Mouse (Mus musculus) CD4-positive, CD25-positive, alpha-beta regulatory T cell, adult 2 months (primary cell): Measurements from ENCODE around the gene Gtf2f2.
A peak's percentile ranks its signal among the peaks of the same experiment; 100 is the strongest.

Source experiments
- DNase-seq: peaks from one replicate; pipeline ENCODE4 v3.0.0-alpha.2; 2012; ENCODE audit warnings: low read depth, low spot score

The Gtf2f2 gene

DNA sequence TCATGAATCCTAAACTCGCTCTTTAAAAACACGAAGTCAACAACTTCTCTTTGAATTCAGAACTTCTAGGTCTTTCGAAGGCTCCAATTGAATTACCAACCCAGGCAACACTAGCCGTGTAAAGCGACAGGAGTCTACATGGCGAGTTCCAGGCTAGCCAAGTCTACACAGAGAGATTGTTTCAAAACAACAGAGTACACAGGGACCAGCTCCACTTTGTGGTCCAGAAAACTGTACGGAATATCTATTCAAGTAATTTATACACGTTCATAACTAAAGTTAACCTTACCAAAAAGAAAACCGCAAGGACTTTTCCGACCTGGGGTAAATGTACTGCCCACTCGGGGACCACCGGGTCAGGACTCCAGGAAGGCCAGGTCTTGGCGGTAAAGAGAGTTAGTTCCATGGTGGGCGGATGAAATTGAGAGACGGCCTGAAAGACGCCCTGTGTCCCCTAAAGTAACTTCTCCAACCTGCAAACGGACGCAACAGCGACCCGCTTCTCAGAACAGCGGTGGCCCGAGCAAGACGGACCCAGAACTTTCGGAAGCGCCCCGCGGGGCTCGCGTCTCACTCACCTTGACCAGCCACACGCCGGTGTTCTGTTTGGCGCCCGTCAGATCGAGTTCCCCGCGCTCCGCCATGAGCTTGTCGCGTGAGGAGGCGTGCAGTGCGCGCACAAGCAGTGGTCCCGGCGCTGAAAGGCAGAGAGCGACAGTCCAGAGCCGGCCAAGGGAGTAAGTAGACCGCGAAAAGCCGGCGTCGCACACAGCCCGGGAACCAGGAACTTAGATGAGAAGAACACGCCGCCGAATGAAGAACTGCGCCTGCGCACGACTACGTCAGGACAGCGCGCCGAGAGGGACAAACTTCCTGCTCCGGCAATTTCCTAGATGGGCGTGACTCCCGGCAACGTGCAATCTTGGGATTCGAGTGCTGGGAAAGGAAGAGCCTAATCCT, at the start of gene Gtf2f2:
Gene Gtf2f2 (minus strand): TSS at position 764 of the 960 bp plus-strand sequence.
- DNase-seq, result peak; percentile 95

DNA sequence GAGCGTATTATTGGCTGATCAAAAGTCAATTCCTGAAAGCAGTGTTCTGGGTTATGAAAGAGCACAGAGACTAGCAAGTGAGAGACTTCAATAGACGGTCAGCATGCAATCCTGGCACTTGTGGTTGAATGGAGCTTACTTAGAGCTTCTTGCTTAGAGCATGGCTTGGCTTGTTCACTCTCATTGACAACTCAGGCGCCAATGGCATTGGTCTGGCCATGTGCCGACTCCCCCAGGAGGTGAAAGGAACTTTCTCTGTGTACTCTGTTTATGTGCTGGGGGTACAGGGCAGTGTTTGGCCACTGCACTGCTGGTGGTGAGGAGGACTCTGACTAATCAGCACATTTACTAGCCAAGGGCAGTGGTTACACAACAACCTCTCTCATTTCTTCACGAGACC, 48.8 kb upstream of the Gtf2f2 start:
- no peak for DNase-seq

DNA sequence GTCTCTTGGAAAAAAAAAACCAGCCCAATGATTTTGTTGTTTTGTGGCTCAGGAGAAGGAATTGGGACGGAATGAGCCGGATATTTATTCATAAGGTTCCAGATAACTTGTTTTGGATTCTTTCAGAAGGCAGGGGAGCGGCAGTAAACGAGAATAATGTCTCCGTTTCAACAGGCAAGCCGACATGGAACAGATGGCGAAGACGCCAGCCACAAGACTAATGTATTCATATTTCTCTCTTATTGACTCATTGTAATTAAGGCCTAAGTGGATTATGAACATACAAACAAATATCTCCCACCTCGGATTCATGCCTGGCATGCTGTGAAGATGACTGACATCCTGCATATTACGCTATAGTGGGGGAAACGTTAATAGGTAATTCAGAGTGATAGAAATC, 43.1 kb upstream of the Gtf2f2 start:
- DNase-seq, result no peak

DNA sequence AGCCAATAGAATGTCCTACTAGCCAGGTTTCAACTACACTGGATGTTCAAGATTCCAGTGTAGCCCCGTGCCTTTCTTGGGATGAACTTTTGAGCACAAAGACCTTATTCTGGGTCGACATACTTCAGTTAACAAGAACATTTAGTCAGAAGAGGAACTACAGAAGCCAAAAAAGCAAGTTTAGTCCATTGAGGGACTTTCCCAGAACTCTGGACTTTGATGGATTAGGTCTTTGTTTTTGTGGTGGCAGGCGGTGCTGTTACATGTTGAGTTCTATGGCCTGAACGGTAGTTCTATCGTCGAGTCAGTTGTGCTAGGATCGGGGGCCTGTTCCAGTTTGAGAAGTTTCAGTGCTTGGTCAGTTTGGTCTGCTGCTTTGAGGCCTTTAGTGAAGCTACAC, 41.3 kb upstream of the Gtf2f2 start:
- no peak for DNase-seq

DNA sequence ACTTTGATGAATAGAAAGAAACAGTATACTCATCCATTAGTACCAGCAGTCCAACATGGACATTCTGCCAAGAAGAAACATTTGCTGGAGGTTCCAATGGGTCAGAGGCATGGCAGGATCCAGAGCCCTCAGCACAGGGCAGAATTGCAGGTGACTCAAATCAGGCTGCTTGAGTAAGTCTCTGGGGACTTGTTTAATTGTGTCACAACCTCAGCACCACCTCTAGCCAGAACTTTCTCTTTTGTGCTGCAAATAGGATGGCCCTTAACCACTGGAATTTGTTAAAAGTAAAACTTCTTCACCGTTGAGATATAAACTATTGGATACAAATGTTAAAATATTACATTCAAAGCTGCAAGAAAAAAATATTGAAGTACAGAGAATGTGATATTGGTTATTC, 35.1 kb upstream of the Gtf2f2 start:
- DNase-seq, result no peak

DNA sequence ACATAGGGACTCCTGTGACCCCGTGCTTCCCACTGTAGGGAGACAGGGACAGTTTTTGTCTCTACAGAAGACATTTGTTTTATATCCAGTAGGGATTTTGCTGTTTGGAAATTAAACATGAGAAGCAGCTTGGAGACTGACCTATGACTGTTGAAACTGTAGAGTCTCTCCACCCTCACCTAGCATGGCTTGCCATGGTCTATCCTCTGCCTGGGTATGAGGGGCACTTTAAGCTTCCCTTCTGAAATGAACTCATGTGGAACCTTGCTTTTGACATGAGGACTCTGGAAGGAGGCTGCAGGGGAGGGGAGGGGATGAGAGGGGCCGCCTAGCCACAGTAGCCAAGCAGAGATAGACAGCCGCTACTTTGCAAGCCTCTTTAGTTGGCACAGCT, 33.5 kb upstream of the Gtf2f2 start:
- no peak for DNase-seq

DNA sequence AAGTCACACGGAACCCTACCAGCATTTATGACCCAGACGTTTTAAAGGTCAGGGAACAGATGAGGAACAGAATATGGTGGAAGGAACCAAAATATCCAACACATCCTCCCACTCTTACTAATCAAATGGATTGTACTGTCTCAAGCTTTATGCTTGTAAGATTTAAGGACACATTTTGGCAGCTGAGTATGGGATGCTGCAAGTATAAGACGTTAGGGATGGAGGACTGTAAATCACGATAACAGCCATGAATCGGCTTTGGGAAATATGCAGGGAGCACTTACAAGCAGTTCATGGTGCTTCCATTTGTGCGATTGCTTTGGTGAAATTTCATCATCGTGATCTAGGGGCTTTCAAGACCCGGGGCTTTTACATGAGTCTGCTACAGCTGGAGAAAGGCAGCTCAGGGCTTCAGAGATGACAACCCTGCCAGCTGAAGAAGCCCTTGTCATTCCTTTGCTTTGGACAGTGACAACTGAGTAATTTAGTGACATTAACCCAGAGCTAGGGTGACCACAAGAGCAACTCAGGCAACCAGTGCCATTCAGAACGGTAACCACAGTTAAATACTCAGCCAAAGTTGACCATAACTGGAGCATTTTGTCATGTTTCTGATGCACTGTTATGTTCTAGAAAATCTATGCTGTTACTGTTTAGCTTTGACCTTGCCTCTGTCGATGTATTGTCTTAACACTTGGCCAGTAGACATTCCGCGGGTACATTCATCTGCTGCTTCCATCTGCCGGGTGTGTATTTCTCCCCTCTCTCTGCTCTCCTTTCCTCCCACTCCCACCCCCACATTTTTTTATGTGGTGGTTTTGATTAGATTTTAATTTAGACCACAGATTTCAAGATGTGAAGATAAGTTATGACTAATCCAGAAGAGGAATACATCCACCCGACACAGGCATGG, 32.8 kb upstream of the Gtf2f2 start:
- no peak for DNase-seq

DNA sequence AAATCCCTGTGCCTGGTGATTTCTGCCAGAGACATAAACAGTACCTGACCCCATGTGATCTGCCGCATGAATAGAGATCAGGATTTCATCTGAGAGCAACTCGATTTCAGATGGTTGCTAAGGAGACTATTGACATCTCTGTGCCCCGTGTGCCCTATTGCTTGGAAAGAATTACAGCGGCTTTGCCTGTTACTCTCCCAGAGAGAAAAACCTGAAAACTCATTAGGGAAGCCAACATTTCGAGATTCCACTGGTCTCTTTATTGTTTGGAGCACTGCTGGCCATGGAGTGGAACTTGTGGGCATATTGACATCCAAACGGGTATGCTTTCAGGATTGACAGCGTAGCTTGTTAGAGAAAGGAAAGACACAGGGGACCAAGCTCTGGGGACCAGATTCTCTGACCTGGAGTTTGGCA, 22.6 kb upstream of the Gtf2f2 start:
- no peak for DNase-seq

DNA sequence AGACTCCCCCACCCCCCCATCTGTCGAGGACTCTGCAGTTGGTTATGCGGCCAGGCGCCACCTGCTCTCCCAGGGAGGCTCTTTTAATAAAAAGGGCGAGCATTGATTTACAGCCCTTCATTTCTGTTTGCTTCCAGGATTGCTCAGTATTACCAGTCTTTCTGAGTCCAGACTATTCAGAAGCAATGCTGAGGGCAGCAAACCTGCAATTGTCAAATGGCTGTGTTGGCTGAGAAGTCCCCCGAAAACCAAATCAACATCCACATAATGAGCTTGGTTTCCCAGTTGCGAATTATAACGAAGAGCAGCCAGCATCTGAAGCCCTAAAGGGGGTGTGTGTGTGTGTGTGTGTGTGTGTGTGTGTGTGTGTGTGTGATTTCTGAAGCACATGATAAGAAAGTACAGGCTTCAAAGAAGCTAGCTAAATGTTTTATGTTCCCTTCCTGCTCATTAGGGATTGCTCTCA, 22.0 kb upstream of the Gtf2f2 start:
- DNase-seq, result no peak

DNA sequence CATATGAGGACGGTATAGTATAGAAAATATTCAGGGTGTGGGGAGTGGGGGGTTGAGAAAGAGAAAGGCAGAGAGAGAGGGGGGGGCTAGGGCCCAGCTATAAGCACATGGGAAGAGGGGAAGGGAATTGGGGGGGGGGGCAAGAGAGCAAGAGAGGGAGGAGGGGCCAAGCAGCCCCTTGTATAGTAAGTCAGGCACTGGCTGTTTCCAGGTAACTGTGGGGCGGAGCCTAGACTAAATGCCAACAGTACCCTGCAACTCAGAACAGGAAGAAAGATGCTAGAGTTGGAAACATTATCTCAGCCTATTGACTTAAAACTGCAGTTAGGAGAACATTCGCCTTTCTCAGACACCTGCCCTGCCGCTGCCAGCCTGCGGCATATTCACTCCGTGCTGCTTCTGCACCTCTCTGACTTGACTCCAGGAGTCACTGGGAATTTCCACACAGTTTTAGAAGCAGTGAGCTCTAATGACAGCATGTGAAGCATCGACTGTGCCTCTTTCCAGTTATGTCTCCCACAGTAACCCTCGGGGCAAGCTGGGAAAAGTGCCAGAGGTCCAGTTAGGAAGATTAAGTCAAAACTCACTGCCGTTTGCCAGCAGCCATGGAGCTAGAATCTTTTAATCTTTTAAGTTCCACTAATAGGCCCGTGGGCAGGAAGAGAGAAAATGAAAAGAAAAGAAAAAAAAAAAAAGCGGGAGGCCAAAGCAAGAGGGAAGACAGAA, 20.6 kb upstream of the Gtf2f2 start:
- DNase-seq, result no peak

DNA sequence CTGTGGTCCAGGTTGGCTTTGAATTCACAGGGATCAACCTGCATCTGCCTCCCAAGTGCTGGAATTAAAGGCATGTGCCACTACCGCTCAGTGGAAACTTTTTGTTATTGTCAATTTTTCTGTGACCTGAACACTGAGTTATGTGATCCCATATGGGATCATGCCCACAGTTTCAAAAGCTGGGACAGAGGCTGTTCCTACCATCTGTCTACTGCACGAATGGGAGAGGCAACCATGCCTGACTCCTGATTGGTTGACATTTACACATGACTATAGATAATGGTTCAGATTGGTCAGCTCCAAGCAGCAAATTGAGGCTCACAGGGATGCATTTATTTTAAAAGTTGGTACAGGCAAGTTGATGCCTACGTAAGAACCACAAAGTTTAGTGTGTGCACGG, 14.0 kb upstream of the Gtf2f2 start:
- DNase-seq, result no peak

DNA sequence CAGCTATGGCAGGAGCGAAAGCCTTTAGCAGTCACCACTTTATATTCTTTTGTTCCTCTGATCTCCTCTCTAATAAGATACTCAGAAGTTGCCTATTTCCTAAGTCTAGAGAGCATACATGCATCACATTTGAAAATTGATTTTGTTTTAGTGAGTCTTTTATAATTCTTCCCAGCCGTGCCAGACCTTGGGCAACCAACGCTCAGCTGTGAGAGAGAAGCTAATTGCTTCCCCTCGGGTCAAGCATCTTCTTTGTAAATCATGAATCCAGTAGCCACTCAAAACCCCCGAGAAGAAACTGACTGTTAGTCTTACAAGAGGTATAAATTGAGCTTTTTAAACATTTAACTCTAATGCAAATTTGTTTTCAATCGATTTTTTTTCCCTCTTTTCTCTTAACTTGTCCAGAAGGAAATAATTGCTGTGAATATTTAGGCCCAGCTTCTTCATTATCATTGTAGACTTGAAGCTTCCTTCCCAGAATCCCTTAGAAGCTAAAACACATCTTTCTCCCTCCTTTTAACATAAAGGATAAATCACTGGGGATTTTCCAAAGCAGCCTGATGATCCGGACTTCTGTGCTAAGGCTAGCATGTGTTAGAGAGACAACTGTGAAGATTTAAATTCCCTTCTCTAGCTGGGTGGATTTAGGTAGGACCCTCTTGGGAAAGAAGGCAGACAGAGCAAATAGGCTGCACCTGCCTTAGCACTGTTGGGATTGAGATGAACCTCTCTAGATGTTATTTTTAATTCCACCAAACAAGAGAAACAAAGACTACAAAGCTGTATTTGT, 10.5 kb upstream of the Gtf2f2 start:
- no peak for DNase-seq

DNA sequence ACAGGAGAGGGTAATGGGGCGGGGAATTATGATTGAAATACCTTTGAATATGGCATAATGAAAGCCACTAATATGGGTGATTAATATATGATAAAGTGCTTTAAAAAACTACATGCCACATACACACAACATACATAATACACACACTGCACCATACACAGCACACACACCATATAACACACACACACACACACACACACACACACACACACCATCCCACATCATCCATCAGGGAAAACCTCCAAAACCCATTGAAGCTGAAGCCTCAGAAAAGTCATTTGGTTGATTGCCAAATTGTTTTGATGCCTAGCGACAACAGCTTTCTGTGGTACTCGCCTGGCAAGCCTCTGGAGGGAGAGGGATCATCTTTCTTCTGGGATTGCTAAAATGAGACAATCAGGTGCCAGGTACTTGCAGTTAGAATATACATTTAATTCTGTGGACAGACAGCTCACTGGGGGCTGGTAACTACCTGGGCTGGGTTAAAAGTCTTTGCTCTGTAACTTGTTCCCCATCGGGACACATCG, 9.7 kb upstream of the Gtf2f2 start:
- DNase-seq, result no peak

DNA sequence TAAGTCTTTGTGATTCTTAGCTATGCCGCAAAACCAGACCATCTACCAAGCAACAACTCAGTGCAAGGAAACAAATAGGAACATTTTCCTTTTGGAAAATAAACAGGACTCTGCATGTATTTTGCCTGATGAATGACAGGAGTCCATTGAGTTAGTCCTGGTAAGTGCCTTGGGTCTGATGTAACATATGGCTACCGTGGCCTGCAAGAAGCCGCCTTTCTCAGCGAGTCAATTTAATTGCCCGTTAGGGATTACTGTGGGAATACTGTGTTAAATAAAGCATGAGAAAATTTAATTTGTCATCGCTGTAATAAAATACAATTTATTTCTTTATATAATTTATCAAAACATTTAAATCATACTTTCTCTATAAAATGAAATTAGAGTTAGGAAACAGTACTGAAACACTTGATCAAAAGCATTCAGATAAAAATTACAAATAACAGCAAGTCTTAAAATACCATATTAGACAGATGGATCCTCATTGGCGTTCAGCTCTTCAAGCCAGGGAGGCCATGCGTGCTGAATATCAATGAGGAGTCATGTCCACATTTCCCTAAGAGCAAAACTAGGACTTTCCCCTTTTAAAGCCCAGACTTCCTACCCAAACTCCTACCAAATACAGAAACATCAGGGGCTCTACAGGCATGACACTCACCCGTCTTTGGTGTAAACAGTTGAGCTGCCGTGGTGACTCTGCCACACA, 7.3 kb upstream of the Gtf2f2 start:
- DNase-seq, result no peak

DNA sequence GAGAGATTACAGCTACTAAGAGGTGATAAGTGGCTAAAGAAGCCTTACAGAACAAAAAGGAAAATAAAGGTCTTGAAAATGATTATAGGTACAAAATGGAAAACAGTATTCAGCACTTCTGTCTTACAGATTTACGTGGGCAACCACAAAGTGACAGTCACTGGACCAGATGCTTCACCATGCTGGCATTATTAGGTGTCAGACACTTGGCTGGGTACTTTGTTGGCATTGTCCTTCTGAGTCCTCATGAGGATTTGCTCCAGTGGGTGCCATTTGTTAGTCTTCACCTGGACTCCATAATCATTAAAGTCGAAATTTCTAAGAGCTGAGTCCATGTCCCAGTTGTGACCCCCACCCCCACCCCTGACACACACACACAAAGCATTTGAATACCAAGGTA, 3.7 kb upstream of the Gtf2f2 start:
- DNase-seq, result no peak

DNA sequence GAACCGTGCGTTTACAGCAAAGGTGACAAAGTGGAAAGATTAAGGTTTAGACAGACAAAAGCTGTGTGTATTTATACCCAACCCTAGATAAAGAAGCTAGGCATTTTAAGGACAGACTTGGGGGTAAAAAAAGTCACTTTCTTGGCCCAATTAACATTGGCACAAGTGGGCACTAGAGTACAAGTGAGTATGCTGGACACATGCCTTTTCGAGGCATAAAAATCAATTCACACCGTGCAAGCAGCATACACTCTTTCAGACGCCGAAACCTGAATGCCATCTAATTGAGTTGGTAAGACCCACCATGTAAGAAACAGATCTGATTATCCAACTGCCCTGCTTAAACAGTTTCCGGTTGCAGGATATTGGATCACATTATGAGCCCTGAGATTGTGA, 395 bp upstream of the Gtf2f2 start:
- no peak for DNase-seq

DNA sequence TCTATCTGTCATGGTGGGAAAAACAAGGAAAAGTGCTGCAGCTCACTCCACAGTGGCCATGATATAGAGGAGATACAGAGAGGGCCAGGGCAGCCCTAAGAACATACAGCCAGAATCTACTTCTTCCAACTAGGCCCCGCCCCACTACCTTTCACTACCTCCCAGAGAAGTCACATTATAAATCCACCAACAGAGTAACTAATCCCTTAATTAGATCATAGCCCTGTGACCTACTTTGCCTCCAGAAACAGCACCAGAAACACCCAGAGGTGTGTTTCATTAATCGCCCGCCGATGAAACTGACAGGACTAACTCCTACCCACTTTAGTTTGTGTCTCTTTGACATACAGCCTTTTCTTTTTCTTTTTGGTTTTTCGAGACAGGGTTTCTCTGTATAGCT, 1.5 kb downstream of the Gtf2f2 start:
- no peak for DNase-seq

DNA sequence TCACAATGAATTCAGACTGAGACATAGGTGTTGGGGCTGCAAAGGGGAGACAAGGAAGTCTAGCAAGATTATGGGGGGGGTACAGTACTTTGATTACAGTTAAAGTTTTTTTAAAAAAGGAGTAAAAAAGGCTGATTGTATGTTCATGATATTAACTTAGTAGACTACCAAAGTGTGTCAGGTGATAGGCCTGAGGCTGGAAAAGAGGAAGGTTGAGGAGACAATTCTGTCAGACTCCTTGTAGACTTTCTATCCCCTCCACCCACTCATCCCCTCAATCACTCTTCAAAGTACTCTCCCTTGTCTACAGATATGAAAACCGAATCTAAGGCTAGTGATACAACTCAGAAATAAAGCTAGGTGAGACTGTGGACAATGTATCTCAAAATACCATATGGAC, 2.5 kb downstream of the Gtf2f2 start:
- DNase-seq, result no peak

DNA sequence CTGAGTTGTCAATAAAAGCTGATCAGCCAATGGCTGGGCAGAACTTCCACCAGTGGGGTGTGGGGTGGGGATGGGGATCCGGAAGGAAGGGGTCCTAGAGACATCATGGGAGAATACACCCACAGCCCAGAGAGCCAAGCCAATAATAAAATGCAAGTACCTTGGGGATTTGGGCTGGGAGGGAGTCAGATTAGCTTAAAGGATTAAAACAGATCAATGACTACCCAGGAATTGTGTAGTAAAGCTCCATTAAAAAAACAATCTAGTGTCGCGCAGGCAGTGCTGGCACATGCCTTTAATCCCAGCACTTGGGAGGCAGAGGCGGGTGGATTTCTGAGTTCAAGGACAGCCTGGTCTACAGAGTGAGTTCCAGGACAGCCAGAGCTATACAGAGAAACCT, 5.7 kb downstream of the Gtf2f2 start:
- no peak for DNase-seq

DNA sequence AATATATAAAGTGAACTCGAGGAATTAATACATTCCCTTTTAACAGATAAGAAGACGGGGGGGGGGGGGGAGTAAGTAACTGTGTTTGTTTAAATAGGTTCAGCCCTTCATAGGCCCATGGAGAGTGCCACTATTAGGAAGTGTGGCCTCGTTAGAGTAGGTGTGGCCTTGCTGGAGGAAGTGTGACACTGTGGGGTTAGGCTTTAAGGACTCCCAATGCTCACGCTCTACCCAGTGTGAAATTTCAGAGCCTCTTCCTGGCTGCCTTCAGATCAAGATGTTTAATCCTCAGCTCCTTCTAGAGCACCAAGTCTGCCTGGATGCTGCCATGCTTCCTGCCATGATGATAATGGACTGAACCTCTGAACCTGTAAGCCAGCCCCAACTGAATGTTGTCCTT, 8.9 kb downstream of the Gtf2f2 start:
- no peak for DNase-seq
